Mouse (Mus musculus) spleen, postnatal 36 days (tissue): Measurements from ENCODE around the gene Nktr.

Experiments used
- DNase-seq, 2 experiments: peaks; one replicate each; pipeline ENCODE4 v3.0.0; 2022; ENCODE audit warnings: low spot score in 2 of 2, mixed read lengths in 1 of 2

Gene Nktr

GRCm38 (mm10) chr9:121761091-121761665, 42.2 kb downstream of the Nktr start:
- DNase-seq, result no peak

- DNase-seq, result no peak
Observed at GRCm38 (mm10) chr9:121761787-121762186, 42.8 kb downstream of the Nktr start.

GRCm38 (mm10) chr9:121762248-121762647, 43.3 kb downstream of the Nktr start:
- no peak for DNase-seq

- no peak for DNase-seq
Observed at GRCm38 (mm10) chr9:121762761-121763160, 43.8 kb downstream of the Nktr start.

- DNase-seq, result no peak
Observed at GRCm38 (mm10) chr9:121763716-121764115, 44.7 kb downstream of the Nktr start.

- DNase-seq, result no peak
Observed at GRCm38 (mm10) chr9:121765166-121765855, 46.3 kb downstream of the Nktr start.

GRCm38 (mm10) chr9:121772412-121772811, 53.4 kb downstream of the Nktr start:
- DNase-seq, result no peak

- no peak for DNase-seq
Observed at GRCm38 (mm10) chr9:121775951-121776350, 57.0 kb downstream of the Nktr start.

GRCm38 (mm10) chr9:121776511-121776910, 57.5 kb downstream of the Nktr start:
- no peak for DNase-seq

GRCm38 (mm10) chr9:121777484-121778065, 58.6 kb downstream of the Nktr start, which contains the start of gene Klhl40:
Gene Klhl40, plus strand, starts transcription at chr9:121777607.
- DNase-seq, result no peak

GRCm38 (mm10) chr9:121778066-121778624, 59.2 kb downstream of the Nktr start:
- no peak for DNase-seq

- no peak for DNase-seq
Observed at GRCm38 (mm10) chr9:121784801-121785200, 65.8 kb downstream of the Nktr start.

- DNase-seq, result no peak
Observed at GRCm38 (mm10) chr9:121785261-121785660, 66.3 kb downstream of the Nktr start.

GRCm38 (mm10) chr9:121786359-121786758, 67.4 kb downstream of the Nktr start:
- DNase-seq, result no peak

GRCm38 (mm10) chr9:121791206-121791605, 72.2 kb downstream of the Nktr start:
- DNase-seq, result no peak

- no peak for DNase-seq
Observed at GRCm38 (mm10) chr9:121791757-121792521, 73.0 kb downstream of the Nktr start, which contains the start of gene Hhatl. Gene Hhatl, minus strand, starts transcription at chr9:121792507.

- DNase-seq, result no peak
Observed at GRCm38 (mm10) chr9:121794972-121795539, 76.1 kb downstream of the Nktr start.

- DNase-seq, result no peak
Observed at GRCm38 (mm10) chr9:121797722-121798121, 78.8 kb downstream of the Nktr start.

- no peak for DNase-seq
Observed at GRCm38 (mm10) chr9:121798887-121799520, 80.0 kb downstream of the Nktr start.

- DNase-seq, result no peak
Observed at GRCm38 (mm10) chr9:121802747-121803146, 83.8 kb downstream of the Nktr start.
